Mouse (Mus musculus): ENCODE data around the gene Wfikkn2.

- TF ChIP-seq MYOD1 (IDR thresholded peaks at IDR 0.05; ENCODE audit: control insufficient read depth, insufficient read length, low read depth) (no peak), CTCF (IDR thresholded peaks at IDR 0.05; ENCODE audit: control insufficient read depth, insufficient read depth, insufficient read length) (no peak), CEBPB (IDR thresholded peaks at IDR 0.05; ENCODE audit: low read depth) (no peak), MAX (IDR thresholded peaks at IDR 0.05) (no peak)
Measured at GRCm38 (mm10) chr11:94221257-94221656, 24.5 kb downstream of the Wfikkn2 start.
